Mouse (Mus musculus) cerebral cortex, adult 2 months (tissue): ENCODE data around the gene Atrip.

ENCODE experiments used
- WGBS: fragments of 180-500 bp; shearing (Covaris S2); methylation state at CpG from one replicate; pipeline ENCODE4 v1.1.7; 2018; 5-methylcytosine and 5-hydroxymethylcytosine counted together

Atrip gene

DNA sequence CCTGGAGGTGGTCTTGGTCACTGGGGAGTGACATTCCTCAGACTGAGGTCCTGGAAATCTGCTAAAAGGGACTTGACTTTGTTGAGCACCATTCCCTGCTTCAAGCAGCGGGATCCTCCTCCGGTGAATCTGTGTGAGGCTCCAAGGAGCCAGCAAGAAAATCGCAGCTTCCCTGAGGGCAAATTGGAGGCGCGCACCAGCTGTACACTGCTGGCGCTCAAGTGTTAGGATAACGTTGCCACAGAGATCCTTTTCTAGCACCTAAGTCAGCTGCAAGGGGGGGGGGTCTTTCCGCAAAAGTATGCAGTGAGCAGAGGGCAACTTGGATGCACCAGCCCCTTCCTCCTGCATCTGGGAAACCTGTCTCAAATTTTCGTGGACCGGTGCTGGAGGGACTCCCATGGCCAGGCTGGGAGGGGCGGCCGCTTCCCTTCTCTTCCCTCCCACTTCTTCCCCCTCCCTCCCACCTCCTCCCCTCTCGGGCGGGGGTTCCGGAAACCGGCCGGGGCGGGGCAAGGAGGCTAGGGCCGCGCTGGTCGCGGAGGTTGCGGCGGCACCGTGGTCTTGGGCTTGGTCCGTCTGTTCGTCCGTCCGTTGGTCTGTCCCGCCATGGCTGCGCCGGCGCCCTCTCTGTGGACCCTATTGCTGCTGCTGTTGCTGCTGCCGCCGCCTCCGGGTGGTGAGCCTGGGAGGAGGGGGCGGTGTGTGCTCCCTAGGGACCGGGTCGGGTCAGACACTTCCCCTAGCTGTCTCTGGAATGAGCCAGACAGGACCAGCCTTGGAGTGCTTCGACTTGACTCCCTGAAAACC is 35.6 kb downstream of the Atrip start, which contains the start of gene Shisa5:
Shisa5 (plus strand) TSS at position 480 of the 810 bp plus-strand sequence.
- WGBS: 1% methylated on average over 40 of the region's 40 CpGs

DNA sequence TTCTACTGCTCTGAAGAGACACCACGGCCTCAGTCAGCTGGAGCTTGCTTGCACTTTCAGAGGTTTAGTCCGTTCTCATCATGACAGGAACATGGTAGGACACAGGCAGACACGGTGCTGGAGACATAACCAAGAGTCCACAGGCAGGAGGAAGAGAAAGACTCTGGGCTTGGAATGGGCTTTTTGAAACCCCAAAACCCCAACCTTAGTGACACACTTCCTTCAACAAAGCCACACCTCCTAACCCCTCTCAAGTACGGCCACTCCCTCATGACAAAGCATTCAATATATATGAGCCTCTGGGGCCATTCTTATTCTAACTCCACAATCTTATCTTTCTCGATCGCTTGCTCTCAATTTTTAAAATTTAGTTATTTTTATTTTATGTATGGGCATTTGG is 41.5 kb downstream of the Atrip start:
- WGBS: 92% methylated on average over 6 of the region's 6 CpGs

DNA sequence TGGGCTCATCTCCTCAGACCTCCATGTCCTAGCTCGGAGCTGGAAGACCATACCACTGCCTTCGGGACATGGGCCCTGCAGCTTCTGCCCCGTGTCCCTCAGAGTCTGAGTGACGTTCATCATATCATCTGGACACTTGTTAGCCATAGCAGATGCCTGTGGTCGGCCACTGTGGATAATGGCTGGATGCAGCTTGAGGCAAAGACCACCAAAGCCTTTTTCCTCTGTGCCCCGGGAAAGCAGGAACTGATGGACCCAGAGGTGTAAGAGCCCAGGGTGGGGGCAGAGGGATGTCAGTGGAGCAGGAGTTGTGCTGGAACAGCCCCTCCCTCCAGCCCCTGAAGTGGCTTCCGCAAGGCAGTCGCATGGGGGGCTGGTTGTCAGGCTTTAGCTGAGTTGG is 42.2 kb downstream of the Atrip start:
- WGBS: 86% methylated on average over 8 of the region's 8 CpGs

DNA sequence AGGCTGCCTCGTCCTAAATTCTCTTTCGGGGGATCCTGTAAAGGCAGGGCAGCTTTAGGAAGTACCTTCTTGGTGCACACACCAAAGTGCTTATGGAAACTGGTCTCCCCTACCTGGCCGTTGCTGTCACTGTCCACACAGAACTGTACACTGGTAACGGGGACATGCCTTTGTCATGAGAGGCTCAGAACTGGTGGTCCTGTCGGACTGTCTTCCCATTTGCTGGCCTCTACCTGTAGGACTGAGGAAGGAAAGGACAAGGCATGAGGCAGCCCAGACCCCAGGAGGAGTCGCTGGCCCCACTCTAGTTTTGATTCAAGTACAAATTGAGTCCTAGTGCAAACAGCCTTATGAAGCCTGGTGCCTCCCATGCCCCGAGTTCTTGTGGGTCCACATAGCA is 42.9 kb downstream of the Atrip start:
- WGBS: 93% methylated on average over 7 of the region's 7 CpGs

DNA sequence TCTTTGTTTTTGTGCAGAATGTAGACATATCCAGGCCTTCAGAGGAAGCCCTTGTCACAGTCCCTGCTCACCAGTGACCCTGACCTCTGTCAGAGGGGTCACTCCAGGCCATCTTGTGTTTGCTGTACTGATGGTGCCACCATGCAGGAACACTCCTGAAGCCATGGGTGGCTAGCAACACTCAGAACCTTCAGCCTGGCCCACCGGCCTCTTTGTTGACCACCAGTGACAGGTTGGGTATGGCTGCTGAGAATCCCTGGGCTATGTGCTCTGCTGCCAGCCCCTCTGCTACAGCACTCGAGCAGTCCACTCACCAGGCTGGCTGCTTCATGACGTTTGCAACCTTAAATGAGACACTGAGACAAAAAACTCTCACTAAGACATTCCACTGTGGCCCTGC is 43.6 kb downstream of the Atrip start:
- WGBS: 77% methylated on average over 3 of the region's 3 CpGs

DNA sequence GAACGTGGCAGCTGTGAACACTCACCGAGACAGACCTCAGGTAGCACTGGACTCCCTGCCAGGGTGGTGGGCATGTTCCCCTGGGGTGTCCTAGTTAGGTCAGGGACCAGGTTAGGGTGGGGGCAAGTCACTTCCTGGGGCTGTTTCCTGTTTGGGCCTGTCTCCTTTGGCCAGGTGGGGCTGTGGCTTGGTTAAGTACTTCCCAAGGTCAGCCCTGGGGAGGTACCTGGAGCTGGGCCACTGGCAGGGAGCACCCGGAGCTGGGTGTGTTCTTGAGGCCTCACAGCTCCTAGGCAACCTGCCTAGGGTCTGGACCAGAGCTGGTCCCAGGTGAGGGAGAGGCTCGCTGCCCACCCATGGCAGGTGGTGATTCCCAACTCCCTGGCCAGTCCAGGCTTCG is 45.0 kb downstream of the Atrip start:
- WGBS: 86% methylated on average over 5 of the region's 5 CpGs

DNA sequence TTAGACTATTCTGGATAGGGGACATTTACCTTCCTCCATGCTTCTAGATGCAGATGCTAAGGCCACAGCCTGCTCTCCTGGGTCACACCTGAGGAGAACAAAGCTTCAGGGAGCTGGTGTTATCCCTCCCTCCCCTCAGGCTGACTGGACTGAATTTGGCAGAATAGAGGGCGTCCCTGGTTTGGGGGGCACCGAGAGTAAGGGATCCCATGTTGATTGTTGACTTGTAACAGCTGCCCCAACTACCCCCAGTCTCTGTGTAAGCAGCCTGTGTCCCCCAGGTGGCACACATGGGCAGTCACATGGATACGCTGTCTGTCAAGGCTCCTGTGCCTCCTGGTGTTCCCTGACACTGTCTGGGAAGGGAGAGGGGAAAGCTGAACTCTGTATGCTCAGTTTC is 45.5 kb downstream of the Atrip start:
- WGBS: 93% methylated on average over 3 of the region's 3 CpGs

DNA sequence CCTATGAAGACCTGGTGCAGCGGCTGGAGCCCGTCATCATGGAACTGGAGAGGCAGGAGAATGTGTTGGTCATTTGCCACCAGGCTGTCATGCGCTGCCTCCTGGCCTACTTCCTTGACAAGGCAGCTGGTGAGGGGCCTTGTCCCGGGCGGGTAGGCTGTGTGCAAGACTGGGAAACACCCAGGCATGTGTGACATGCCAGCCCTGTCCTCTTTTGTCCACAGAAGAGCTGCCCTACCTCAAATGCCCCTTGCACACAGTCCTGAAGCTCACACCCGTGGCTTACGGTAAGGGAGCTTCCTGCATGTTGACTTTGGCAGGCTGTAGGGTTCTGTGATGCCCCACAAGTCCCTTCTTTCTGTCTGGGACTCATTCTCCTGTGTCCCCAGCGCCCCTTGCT is 46.4 kb downstream of the Atrip start:
- WGBS: 62% methylated on average over 8 of the region's 8 CpGs

DNA sequence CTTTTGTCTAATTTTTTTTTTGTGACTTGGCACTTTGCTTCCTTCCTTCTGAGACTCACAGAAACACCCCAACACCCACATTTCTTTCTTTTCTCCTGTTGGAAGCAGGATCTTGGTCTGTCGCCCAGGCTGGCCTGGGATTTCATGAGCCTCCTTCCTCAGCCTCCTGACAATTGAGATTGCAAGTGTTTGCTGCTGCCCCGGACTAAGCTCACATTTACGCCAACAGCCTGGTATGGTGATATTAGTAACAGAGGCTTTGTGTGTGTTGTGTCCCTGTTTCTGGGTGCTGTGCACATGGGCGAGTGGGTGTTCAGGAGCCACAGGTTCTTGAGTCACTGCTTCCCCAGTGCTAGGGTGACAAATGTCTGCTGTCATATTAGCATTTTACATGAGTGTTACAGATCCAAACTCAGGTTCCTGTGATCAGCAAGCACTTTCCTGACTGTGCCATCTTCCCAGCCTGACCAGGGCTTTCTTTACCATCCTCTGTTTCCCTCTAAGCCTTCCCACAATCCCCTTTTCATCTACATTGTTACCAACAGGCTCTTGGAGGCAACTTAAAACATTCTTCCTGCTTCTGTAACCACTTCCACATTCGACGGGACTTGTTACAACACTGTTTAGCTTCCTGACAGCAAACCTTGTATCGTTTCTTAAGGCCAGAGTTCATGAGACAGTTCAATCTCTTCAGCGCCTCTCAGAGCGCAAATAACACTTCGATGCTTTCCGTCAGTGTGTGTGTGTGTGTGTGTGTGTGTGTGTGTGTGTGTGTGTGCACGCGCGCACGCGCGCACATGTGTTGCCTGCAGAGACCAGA is 50.8 kb downstream of the Atrip start:
- WGBS: 65% methylated on average over 17 of the region's 17 CpGs

DNA sequence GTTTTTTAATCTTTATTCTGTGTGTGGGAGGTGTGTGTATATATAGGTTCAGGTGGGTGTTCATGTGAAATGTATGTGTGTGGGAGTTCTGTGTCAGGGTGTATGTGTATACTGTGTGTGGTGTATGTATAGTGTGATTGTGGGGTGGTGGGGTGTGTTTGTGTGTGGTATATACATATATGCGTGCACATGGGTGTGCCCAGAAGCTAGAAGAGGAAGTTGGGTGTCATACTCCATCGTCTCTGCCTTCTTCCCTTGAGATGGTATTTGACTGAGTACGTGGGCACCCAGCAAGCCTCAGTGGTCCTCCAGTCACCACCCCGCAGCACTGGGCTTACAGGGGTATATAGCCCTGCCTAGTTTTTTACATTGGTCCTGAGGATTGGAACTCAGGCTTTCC is 52.5 kb downstream of the Atrip start:
- 62% methylated on average over 4 of the region's 4 CpGs for WGBS

DNA sequence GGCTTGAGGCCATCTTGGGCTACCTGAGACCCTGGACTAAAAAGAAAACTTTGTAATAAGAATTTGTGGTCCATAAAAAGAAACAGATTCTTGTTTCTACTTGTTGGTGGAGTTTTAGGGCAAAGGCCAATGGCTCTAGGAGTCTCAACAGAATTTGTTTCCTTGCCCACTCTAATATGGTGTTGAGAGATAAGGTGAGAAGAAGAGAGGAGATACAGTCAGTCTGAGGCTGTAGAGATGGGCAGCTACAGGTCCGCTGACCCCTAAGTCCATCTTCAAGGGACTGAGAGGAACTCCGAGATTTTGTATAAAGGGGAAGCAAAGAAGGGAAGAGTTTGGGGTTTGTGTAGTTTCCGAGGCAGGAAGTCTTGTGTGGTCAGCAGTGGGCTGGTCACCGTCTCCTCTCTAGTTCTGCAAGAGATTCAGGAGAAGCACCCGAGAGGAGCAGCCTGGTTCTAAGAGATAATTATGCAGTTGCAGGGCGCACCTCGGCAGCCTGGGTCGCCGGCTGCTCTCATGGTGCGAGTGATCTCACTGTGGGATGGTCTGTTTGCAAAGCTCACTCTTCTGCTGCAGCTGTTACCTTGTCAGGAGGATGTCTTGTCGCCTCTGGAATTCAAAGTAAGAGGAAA is 56.8 kb downstream of the Atrip start:
- WGBS: 86% methylated on average over 11 of the region's 11 CpGs

DNA sequence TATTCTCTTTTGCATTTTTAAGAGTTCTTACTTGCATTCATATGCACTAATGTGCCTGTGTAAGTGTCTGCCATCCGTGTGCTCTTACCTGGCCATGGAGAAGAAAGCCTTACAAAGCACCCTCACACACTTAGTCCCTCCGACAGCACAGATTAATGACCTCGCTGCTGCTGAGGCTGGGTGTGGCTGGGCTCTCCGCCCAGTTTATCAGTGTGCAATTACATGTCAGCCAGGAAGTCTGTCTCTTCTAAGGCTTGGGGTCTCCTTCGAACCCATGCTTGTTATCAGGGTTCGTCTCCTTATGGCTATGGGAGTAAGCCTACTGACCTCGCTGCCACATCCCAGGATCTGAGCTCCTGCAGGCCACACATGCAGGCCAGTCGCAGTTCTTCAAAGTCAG is 58.5 kb downstream of the Atrip start:
- WGBS: 89% methylated on average over 8 of the region's 8 CpGs

DNA sequence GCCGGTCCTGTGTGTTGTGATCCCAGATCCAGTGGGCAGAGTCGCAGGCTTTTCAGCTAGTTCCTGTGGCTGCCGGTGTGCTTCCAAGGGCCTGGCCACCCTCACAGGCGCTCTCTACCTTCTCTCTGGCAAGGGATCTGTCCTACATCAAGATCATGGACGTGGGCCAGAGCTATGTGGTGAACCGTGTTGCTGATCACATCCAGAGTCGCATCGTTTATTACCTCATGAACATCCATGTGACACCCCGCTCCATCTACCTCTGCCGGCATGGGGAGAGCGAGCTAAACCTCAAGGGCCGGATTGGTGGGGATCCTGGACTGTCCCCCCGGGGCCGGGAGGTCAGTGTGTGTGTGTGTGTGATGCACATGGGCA is 63.6 kb downstream of the Atrip start:
- WGBS: 79% methylated on average over 14 of the region's 14 CpGs

DNA sequence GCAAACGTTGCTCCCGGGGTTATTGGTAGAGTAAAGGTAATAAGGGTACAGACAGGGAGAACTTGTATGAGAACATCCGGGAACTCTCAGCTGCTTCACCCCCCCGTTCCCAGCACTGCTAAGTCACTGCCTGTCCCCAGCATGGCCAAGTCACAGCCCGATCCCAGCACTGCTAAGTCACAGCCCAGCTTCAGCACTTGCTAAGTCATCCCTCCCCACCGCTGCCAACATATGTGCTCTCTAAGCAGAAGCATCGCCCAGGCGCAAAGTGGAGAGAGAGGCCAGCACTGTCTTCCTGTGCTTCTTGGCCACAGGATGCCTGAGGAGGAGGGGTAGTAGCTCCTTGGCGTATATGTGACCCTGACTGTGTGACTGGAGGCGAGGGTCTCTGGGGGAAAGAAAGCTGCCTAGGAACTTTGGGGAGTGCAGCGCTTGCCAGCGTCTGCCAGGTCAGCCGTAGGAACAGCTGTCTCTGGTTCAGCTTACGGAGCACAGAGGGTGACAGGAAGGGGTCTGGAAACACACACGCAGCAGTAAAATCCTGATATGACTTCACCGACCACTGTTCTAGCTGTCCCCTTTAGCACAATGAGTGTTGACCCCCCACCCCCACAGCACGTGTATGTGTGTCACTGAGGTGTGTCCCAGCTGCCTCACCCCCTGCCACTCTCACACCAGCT is 64.1 kb downstream of the Atrip start:
- 39% methylated on average over 17 of the region's 17 CpGs for WGBS

DNA sequence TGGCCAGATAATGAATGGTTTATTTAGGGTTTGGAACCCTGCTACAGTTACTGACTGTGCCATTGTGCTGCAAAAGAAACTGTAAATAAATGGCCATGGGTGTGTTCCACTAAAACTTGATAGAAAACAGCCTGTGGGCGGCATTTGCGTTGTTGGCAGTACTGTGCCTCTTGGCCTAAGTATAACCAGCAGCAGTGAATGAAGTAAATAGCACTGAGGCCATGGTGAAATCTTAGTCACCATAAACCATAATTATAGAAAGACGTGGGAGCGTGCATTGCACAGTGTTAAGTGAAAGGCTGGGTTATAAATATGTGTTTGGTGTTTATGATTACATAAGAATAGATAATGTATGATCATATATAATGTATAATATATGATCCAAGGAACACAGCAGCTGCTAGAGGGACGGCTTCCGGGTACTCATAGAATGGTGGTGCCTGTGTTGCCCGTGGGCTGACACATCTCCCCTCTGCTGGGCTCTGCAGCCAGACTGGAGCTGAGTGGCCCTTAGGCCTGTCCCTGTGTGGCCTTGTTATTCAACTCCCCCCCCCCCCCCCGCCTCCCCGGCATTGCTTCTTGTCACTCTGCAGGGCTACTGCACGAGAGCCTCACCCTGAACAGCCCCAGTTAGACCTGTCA is 64.8 kb downstream of the Atrip start:
- WGBS: 36% methylated on average over 10 of the region's 10 CpGs

DNA sequence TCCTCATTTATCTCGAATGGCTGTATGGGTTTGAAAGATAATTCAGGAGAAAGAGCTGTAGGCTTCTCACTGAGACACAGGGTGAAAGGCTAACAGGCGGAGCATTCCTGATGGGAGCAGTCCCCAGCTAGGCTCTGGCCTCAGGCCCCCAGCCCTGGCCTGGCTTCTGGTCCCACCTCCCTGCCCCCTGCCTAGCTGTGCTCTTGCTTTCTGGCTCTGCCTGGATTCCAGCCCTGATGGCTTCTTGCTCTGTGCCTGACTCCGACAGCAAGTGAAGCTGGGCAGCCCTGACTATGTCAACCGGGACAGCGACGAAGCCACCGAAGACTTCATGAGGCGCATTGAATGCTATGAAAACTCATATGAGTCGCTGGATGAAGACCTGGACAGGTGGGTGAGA is 65.8 kb downstream of the Atrip start:
- 87% methylated on average over 9 of the region's 9 CpGs for WGBS
